Mouse (Mus musculus): ENCODE data around the gene Susd6.

Susd6 gene

DNA sequence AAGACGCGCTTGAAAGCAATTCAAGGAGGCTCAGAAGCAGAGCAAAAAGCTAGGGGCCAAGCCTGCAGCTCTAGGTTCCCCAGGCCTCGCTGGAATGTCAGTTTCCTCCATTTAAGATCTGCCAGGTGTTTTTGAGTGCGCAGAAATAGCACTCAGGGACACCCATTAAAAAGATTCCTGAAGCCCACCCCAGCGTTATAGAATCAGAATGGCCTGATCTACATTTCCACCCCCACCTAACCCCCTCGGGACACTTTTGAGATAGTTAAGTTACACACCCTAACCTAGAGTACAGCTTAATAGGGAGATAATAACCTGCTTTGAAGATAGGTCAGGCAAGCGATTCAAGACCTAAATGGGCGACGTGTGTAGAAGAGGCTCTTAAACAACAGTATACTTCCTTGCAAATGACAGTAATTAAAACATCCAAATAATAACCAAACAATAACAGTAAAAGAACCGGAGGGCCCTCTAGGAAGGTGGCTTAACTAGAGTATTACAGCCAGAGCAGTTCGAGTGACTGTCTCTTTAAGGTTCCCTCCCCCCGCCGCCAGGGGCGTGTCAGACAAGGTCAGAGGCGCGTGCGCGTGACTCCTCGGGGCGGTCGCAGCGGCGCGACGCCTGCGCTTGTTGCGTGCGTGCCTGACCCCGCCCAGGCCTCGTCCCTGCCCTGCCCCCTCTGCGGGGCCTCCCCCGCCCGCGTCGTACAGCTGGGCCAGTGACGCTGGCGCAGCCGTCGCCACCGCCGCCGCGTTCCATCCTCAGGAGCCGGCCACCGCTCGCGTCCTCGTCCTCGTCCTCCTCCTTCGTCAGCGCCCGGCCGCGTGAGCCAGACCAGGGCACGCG lies at the start of gene Susd6:
TSS of gene Susd6 (plus strand) at position 662 of the 846 bp plus-strand sequence.
- peak; percentile 97 for DNase-seq (ENCODE audit: low read depth, low spot score)

DNA sequence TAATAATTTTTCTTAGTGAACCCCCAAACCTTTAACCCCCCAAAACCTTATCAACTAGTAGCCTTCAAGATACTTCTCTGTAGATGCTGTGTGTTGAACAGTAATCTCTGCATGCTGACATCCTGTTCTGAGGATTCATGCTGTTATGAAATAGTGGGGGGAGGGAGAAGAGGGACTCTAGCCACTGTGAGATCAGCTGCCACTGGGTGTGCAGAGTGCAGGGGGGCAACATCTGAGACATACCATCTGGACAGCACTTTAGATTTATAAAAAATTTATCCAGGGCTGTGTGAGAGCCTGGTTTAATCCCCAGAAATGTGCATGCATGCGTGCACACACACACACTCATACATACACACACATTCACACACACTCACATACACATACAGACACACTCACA lies 45.7 kb upstream of the Susd6 start:
- no peak for DNase-seq (ENCODE audit: low read depth, low spot score)

DNA sequence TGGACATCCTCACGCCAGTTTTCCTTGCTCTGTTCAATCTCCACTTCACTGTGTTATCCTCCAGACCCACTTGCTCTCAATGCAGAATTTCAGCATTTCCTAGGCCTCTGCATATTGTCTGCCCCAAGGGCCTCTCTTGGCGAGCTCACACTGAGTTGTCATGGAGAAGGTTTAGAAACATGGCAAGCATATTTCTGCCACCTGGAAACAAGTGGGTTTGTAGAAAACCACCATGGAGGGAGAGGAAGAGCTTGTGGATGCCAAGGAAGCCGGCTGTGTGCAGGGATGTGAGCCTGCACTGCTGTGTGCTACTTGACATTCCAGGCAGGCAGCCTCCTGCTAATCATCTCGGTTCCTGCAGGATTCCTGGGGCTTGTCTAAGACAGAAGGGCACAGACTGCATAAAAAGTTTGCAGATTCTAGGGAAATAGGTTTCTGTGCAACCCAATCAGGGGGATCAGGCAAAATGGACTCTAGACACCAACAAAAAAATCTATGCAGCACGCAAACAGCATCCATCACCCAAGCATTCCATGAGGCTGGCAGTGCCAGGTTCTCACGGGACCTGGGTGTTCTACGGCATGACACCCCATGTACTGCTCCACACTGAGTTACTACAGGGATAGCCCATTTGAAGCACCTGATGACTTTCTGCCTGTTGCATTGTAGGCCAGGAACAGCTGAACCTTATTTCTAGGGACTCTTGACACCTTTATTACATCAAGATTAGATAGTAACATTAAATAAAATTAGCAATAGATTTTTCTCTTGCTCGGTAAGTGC lies 44.1 kb upstream of the Susd6 start:
- no peak for DNase-seq (ENCODE audit: low read depth, low spot score)

DNA sequence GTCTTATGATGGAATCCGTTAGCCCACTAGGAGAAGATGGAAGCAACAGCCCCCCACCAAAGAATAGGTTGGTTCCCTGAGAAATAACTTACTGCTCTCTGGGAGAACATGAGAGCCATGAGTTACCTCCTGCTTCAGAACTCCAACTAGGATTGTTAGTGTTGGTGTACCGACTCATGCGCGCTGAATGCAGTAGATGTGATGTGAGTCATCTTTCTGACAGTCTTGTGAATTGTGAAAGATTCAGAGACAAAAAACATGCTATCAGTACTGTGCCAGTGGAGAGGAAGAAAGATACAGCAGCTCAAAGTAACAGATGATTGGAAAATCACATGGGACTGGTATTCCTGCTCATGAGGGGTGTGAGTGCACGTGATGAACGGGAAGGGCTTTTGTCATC lies 38.8 kb upstream of the Susd6 start:
- no peak for DNase-seq (ENCODE audit: low read depth, low spot score)

DNA sequence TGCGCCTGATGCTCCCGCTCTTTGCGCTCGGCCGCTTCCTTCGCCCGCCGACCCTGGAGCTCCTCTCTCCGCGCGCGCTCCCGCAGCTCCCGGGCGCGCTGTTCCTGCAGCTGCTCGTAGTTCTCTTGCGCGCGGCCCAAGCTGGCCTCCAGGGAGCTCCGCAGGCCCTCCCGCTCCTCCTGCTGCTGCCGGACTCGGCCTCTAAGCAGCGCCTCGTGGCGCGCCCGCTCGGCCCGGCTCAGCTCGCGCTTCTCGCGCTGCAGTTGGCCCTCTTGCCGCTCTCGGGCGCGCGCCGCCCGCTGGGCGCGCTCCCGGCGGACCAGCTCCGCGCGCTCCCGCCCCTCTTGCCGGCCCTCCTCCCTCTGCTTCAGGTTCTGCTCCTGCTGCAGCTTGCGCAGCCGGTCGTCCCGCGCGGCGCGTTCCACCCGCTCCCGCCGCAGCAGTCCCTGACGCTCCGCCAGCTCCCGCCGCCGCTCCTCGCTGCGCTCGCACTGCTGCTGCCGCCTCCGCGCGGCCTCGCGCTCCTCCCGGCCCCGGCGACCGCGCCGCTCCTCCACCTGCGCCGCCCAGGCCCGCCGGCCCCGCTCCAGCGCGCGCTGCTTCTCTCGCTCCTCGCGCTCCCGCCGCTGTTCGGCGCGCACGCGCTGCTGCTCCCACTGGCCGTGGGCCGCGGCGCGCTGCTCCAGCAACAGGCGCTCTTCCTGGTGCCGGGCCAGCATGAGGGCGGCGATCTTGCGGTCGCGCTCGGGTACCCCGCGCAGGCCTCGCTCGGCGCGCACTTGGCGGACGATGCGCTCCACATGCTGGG lies 32.4 kb upstream of the Susd6 start:
- no peak for DNase-seq (ENCODE audit: low read depth, low spot score)

DNA sequence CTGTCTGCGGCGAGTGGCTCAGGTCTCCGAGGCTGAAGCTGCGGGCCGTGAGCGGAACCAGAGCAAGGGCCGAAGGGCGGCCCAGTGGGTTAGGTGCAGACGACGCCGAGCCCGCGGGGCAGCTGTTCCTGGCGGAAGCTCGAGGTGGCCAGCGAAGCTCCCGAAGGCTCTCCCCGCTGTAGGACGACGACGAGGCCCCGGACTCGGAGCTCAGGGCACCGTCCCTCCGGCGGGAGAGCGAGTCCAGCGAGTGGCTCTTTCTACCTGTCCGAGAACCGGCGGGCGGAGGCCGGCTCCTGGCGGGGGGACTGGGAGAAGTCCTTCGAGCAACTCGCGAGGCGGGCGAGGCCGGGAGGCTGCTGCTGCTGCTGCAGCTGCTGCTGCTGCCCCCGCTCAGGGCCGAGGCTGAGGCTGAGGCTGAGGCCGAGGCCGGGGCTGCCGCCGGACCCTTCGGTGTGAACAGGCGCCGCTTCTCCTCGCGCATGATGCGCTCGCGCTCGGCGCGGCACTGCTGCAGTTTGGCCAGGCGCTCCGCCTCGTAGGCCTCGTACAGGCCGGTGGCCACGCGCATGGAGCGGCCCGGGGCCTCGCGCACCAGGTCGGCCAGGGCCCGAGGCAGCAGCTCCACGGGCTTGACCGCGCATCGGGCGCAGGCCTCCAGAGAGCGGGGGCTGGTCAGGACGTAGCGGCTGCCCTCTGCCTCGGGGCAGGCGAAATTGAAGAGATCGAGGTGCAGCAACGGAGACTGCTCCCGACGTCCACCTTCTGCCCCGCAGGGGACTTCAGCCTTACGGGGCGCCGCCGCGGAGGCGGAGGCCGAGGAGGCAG lies 31.5 kb upstream of the Susd6 start:
- DNase-seq (ENCODE audit: low read depth, low spot score) = no peak

DNA sequence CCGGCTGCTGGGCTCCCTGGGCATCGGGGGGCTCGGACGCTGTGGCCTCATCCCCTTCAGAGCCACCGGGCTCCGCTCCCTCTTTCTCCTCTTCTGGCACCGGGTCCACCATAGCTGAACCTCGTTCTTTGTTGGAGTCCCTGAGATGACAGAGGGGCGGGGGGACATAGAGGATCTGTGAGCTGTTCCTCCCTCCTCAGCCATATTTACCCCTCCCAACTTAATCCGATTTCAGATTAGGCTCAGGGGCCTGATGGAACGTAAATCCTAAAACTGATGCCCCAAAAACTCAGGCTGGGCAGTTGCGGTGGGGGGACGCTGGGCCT lies 31.0 kb upstream of the Susd6 start:
- no peak for DNase-seq (ENCODE audit: low read depth, low spot score)

DNA sequence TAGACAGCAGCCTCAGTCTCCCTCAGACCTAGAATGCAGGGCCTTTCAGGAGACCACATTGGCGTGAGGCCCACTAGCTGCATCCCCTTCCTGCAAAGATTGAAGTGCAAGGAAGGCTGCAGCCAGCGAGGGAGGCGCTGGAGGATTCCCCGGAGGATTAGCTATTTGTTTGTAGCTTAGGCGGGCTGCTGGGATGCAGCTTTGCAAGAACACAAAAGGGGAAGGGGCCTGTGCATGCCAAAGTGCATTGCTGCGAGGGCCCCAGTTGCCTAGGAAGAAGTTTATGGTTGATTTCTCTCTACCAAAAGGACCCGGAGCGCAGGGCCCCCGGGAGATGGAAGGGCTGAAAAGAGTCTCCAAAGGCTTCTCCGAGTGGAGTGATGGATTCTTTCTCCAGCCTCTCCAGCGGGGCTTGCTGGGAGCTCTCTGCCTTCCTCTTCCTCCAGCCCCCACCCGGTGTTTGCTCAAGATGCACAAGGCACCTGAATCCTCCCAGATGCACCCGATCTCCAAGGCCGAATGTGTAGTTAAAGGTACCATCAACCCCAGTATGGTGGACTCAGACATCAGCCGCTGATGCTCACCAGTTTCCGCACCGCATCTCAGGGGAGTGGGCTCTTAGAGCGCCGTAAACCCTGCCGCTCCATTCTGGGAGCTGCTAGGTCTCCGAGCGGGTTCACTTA lies 30.5 kb upstream of the Susd6 start:
- DNase-seq (ENCODE audit: low read depth, low spot score) = no peak

DNA sequence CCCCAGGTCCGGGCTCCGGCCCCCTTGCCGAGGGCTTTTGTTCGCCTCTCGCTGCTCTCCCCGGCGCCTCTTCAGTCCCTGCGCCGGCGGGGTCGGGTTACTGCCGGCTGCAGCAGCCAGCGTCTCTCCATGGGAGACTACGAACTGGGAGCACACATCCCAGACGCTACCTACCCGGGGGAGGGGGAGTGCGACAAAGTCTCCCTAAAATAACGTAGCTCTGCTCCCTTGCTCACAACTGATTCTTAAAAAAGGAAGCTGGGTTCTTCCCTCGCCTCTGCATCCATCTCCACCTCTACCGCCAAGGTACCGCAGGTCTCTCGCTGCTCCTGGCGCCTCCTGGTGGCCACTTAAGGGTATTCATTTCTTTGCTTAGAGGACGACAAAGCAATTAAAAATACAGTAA lies 29.9 kb upstream of the Susd6 start, which contains the start of gene Ccdc177:
TSS of gene Ccdc177 (minus strand) at position 292 of the 406 bp plus-strand sequence.
- peak; percentile 41 for DNase-seq (ENCODE audit: low read depth, low spot score)

DNA sequence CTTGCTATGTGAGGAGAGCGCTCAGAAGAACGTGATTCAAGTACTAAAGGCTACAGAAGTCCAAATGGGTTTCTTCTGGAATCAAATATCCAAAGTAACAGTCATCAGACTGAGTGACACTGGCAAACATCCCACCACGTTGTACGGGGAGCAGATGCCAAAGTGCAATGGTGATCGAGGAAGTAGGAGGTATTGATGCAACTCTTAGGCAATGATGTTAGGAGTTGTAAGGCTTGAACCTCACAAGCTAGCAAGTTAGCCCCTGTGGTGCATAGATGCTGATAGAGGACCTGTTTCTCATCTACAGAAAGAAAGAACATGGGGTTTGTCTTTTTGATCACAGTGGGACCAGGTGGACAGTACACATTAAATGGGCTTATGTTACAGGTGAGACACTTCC lies 27.3 kb upstream of the Susd6 start:
- DNase-seq (ENCODE audit: low read depth, low spot score) = no peak

DNA sequence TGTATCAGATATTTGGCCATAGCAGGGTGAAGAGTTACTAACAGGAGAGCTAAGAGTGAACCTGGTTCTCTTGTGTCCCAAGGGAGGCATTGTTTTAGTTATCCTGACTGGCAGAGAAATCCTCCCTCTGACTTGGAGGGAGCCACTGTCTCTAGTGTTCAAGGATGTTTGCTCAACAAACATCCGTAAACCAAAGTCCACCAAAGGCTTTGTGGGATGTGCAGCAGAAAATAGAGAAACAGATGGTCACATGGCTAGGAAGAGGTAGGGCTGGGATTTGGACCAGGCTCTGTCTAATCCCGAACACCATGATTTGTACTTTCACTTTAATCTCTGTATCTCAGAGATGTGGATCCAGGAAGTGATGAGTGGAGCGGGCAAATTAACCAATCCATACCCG lies 26.2 kb upstream of the Susd6 start:
- DNase-seq (ENCODE audit: low read depth, low spot score) = no peak

DNA sequence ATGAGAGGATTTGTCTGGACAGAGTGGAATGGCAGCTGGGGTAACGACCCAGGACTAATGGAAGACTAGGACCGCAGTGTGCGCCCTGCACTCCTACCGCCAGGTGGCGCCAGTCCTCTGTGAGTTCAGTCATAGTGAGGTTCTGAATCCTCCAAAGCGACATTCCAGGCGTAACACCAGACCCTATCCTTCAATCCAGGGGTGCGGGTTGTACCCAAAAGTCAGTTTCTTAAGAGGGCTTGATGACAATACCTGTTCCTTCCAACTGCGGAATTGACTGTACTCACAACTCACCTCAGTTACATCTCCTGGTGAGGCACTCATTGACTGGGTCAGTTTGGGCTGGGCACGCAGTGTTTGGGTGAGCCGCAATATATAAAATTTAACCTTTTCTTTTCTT lies 20.6 kb upstream of the Susd6 start:
- peak; percentile 71 for DNase-seq (ENCODE audit: low read depth, low spot score)

DNA sequence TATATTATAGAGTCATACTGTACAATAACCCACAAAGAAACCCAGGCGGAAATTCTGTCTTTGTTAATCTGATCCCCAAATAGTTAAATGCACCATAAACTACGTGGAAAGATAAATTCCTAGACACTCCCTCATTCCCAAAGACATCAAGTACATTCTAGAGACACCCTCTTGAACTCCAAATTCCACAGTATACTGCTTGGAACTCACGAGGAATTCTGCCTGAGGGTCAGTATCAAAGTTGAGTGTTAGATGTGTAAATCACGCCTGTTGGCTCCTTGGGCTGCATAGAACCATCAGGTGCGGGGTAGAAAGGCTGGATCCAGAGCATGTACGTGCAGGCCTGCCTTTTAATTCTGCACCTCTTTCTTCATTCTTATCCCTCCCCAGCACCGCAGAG lies 15.5 kb upstream of the Susd6 start:
- DNase-seq (ENCODE audit: low read depth, low spot score) = no peak

DNA sequence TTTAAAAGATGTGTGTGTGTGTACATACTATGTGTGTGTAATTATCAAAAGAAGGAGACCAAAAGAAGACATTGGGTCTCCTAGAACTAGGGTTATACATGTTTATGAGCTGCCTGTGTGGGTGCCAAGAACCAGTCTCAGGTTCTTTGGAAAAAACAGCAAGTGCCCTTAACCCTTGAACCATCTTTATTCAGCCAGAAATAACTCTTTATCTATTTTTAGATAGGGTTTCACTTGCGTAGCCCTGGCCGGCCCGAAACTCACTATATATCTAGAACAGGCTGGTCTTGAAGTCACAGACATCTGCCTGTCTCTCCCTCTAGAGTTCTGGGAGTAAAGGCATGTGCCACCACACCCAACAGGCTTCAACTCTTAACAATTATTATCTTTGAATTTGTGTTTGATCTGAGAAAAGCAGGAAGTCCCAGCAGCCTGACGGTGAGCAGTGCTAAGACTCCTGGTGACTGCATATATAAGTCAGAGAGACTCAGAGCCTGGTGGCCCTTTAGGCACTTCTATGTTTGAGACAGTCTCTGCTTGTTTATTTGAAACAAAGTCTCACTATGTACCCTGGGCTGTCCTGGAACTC lies 14.2 kb upstream of the Susd6 start:
- DNase-seq (ENCODE audit: low read depth, low spot score) = peak; percentile 38

DNA sequence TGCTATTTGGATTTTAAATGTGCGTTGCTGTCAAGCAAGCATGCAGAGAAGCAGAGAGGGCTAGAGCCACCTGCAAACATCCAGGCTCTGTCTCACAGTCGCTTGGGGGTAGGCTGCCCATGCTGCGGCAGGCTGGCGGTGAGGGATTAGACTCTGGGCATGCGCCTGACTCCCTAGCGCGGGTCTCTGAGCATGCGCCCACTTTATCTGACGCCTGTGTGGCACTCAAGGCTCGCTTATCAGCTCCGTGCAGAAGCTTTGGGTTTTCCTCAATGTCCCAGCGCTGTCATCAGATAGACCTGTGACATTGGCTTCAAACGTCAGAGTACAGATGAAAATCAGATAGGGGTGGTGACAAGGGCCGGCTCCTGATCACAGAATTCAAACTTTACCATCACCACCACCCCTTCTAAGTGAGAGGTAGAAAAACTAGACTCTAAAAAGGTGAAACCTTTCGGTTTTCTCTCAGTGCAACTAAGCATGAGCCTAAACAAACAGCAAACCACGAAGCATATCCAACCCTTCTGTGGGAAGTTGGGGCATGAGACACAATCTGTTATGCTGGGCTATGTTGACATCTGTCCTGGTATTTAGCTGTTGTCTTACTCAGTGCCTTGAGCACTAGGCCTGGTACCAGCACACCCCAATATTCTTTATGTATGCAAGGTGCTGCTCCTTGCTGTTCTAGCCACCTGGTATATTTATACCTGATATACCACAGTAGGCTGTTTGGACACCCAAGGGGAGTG lies 11.9 kb upstream of the Susd6 start:
- DNase-seq (ENCODE audit: low read depth, low spot score) = peak; percentile 96

DNA sequence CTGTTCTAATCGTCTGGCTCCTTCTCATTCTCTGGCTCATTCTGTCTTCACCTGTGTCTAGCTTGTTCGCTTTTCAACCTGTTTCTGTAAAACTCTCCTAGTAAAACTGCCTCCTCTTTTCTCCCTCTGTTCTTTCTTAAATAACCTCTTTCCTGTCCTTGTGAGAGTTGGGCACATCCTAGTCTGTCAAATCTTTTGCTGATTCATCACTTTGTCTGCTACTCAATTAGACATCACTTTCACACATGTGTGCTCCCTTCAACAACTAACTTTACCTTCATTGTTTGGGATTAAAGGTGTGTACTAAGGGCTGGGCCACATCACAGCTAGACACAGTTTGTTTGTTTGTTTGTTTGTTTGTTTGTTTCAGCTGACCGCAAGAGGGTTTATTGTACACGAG lies 10.6 kb upstream of the Susd6 start:
- no peak for DNase-seq (ENCODE audit: low read depth, low spot score)

DNA sequence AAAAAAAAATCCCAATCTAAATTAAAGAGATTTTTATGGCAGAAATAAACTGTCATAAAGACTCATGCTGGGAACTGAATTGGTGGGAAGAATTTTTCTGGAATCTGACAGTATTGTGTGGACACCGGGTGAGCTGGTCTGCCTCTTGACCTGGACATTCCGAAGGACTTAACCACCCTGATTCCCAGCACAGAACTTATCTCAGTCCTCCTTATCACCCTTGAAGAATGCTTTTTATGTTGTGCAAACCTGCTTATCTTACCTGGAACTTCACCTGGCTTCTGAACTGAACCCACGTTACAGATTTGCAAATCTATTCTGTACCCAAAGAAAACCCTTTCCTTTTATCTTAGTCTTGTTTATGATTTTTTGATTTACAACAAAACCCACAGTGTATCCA lies 8.1 kb upstream of the Susd6 start:
- DNase-seq (ENCODE audit: low read depth, low spot score) = no peak

DNA sequence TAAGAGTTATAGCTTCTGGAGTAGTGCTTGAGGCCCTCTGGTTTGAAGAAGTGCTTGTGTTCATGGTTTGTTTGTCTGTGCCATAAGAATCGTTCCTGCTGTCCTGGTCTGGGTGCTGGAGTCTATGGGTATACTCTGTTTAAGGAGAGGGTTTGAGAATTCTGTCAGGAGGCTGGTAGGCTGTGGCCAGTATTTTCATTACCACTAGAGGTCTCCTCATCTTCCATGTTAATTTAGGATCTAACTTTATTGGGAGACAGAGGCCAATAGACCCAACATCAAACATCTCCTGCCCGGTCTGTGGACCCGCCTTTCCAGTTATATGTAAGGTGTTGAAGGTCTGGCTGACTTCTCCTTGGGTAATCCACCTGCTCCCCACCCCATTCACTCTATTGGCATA lies 7.4 kb upstream of the Susd6 start:
- DNase-seq (ENCODE audit: low read depth, low spot score) = no peak

DNA sequence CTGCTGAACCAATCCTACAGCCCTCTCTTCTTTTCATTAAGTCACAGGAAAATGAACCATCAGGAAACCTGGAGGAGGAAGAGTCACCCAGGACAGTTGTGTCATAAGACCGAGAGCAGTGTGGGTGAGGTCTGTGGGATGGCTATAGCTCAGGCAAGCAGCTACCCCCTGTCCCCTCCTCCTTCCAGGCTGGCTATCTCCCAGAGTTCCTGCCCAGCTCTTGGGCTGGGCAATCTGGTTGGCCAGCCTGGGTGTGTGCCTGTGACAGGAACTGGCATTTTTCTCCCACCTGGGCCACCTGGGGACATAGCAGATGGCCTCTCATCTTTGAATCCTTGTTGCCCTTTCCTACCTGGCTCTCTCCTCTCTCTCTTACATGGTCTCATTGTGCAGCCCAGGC lies 6.4 kb upstream of the Susd6 start:
- DNase-seq (ENCODE audit: low read depth, low spot score) = no peak

DNA sequence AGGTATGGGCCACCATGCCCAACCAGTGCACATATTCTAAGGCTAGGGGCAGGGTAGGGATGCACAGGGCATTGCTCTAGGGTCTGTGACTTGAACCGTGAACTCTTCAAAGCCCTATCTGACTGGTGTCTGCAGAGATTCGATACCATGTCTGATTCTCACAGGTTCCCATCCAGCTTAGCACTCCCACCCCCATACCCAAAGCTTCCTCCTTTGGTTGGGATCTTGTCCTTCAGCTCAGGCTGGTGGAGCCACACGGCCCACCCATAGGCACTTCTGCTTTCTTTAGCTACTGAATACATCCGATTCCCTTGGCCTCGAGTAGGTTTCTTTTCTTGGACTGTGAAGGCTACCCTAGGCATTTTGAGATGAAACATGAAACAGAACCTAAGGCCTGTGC lies 5.3 kb upstream of the Susd6 start:
- no peak for DNase-seq (ENCODE audit: low read depth, low spot score)

All from c-Kit-negative CD71-positive TER-119-positive erythroid progenitor cells, embryonic 14.5 days (primary cell).